Mouse (Mus musculus) intestine, postnatal 0 days (tissue): ENCODE results near the gene Zfp991. TPM values are rescaled to one million over a fixed set of nuclear protein-coding genes. Genes with fewer than 3 reads are reported as not detected.
"Not testable (repeated sequence)": the region's sequence is repeated elsewhere in the genome, so short reads cannot be mapped to it uniquely, and the experiment has no call there.

Source experiments
- ATAC-seq: fragments of 200-750 bp; cut with Nextera tagmentation; 2 replicates; pipeline ENCODE4 v1.8.0; 2017; ENCODE audit warnings: mild to moderate bottlenecking, moderate TSS enrichment, moderate library complexity
- H3K27ac ChIP-seq: fragments of 300-500 bp; sonication (generic); 2 replicates; pipeline ENCODE4 v1.5.1; 2014; ENCODE audit warnings: mild to moderate bottlenecking, low read depth, low read length, moderate library complexity
- H3K27me3 ChIP-seq: fragments of 300-500 bp; sonication (generic); replicated peaks from 2 replicates; pipeline ENCODE4 v1.6.1; 2014; ENCODE audit warnings: low read length, mixed read lengths; ENCODE audit not compliant: control insufficient read depth, insufficient read depth
- H3K36me3 ChIP-seq: fragments of 300-500 bp; sonication (generic); 2 replicates; pipeline ENCODE4 v1.6.1; 2014; ENCODE audit warnings: mild to moderate bottlenecking, moderate library complexity; ENCODE audit not compliant: control insufficient read depth, insufficient read depth
- H3K4me1 ChIP-seq: fragments of 300-500 bp; sonication (generic); replicated peaks from 2 replicates; pipeline ENCODE4 v1.6.1; 2014; ENCODE audit warnings: antibody characterized with exemption, low read length, mixed read lengths; ENCODE audit not compliant: control insufficient read depth, insufficient read depth
- H3K4me2 ChIP-seq: fragments of 300-500 bp; sonication (generic); replicated peaks from 2 replicates; pipeline ENCODE4 v1.6.1; 2014; ENCODE audit warnings: low read depth, mild to moderate bottlenecking, moderate library complexity
- H3K4me3 ChIP-seq: fragments of 300-500 bp; sonication (generic); 2 replicates; pipeline ENCODE4 v1.5.1; 2014; ENCODE audit warnings: low read depth, low read length
- H3K9ac ChIP-seq: fragments of 300-500 bp; sonication (generic); 2 replicates; pipeline ENCODE4 v1.6.1; 2014; ENCODE audit warnings: mild to moderate bottlenecking, low read depth, low read length
- H3K9me3 ChIP-seq: fragments of 300-500 bp; sonication (generic); 2 replicates; pipeline ENCODE4 v1.6.1; 2016; ENCODE audit warnings: mixed run types; ENCODE audit not compliant: control insufficient read depth
- WGBS: fragments of 180-500 bp; shearing (Covaris S2); extraction: QIAGEN DNeasy Blood & Tissue Kit; methylation state at CpG from one replicate; pipeline ENCODE4 v1.1.7; 2014; 5-methylcytosine and 5-hydroxymethylcytosine counted together
- polyA plus RNA-seq: library from polyadenylated mRNA; unstranded; fragments of >200 nt; fragmentation: Nextera tagmentation; extraction: Ambion mirVana; gene quantifications from 2 replicates; pipeline ENCODE4 v1.2.1, GENCODE M21; 2015

The Zfp991 gene
- polyA plus RNA-seq, 1 experiment from 2014 or later: 9.1 TPM

DNA sequence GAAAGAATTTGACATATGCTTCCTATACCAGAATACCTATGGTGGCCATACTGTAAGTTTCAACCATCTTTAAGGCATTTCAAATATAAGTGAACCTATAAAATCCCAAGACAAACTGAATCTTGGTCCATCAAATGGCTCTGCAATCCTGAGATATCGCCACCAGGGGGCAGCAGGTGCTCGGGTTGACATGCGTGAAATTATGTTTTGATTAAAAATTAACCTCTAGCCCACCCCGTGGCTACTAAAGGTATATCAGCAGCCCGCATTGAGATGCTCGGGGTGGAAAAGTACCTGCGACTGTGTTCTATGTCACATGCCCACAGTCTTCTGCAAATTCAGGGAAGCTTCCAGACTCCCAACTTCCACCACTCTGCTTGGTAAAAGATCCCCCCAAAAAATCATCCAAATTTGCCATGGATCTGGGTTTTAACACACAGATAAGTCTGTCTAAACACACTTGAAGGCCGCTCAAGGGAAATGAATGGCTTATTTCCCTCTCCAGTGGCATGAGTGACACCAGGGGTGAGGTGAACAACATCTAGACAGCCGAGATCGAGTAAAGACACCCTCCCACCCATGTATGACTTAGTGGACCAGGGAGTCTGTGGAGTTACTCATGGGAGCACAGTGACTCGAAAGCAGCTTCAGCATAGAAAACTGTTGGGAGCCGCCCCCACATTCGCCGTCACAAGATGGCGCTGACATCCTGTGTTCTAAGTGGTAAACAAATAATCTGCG is 70.3 kb downstream of the Zfp991 start:
- H3K27ac ChIP-seq, H3K4me1 ChIP-seq, H3K4me3 ChIP-seq, H3K9ac ChIP-seq, H3K36me3 ChIP-seq, H3K9me3 ChIP-seq, H3K27me3 ChIP-seq, ATAC-seq, H3K4me2 ChIP-seq: not testable (repeated sequence)
- 84% methylated on average over 10 of the region's 16 CpGs for WGBS

DNA sequence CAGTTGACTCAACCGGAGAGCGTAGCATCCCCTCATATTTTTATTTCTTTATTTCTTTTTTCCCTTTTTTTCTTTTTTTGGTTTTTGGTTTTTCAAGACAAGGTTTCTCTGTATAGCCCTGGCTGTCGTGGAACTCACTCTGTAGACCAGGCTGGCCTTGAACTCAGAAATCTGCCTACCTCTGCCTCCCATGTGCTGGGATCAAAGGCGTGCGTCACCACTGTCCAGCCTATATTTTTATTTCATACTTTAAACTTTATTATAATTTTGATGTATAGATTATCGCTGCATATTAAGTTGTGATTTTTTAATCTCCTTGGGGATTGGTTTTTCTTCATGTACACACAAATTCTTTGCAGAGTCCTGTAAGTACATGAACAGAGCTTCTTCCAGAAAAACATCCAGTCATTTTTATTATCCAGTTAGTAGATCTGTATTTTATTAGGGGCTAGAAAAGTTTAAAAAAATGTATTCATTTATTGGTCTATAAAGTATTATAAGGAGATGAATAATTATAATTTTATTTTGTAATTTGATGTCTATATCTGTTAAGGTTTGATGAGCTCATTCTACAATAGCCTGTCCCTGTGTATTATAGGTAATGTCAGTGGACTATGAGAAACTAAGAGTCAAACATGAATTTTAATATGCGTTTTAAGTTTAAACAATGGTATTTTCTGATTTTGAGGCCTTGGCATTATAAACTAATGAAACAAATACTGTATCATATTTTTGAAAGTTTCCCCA is 80.5 kb downstream of the Zfp991 start:
- H3K4me1 ChIP-seq, H3K36me3 ChIP-seq, H3K27ac ChIP-seq, H3K9me3 ChIP-seq, H3K27me3 ChIP-seq, H3K4me3 ChIP-seq, H3K4me2 ChIP-seq, ATAC-seq, H3K9ac ChIP-seq: not testable (repeated sequence)
- WGBS: 81% methylated on average over 3 of the region's 7 CpGs

DNA sequence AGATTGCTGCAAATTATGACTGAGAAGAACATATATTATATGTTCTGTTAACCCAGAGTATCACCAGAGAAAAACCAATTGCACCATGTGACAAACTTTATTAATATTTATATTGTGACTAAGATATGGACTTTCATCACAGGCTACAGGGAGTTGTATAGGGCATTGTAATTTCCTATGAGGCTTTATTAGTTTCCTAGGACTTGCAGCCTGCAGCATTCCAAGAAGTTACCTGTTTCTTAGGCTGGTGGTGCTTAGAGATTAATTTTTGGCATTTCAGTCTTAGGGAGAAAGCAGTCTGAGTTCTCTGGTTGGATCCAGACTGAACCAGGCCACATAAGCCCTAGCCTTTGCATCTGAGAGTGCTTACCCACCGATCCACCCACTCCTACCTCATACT is 82.4 kb downstream of the Zfp991 start:
- not testable (repeated sequence) for H3K27me3 ChIP-seq, H3K4me1 ChIP-seq, H3K36me3 ChIP-seq, H3K9me3 ChIP-seq, H3K4me2 ChIP-seq, H3K9ac ChIP-seq, H3K4me3 ChIP-seq, H3K27ac ChIP-seq
- ATAC-seq: peak; percentile 19; the same call in 1 of the 2 replicates
- WGBS: no CpG with 5 or more reads among the region's 1 CpGs

DNA sequence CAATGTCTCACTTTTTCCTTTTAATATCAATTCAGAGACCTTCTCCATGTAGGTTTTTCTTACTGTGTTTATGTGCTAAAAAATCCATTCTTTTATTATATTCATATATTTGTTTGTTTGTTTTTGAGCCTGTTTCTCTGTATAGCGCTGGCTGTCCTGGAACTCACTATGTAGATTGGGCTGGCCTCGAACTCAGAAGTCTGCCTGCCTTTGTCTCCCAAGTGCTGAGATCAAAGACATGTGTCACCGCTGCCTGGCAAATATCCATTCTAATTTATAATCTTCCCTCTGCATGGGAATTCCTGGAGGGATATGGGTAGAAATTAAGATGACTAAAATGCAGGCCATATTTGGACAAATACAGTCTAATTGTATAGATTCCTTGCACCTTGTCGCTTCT is 85.8 kb downstream of the Zfp991 start:
- H3K9me3 ChIP-seq, H3K4me3 ChIP-seq, H3K27ac ChIP-seq, H3K4me2 ChIP-seq, H3K4me1 ChIP-seq, ATAC-seq, H3K36me3 ChIP-seq, H3K9ac ChIP-seq, H3K27me3 ChIP-seq: not testable (repeated sequence)
- 79% methylated on average over 2 of the region's 4 CpGs for WGBS

DNA sequence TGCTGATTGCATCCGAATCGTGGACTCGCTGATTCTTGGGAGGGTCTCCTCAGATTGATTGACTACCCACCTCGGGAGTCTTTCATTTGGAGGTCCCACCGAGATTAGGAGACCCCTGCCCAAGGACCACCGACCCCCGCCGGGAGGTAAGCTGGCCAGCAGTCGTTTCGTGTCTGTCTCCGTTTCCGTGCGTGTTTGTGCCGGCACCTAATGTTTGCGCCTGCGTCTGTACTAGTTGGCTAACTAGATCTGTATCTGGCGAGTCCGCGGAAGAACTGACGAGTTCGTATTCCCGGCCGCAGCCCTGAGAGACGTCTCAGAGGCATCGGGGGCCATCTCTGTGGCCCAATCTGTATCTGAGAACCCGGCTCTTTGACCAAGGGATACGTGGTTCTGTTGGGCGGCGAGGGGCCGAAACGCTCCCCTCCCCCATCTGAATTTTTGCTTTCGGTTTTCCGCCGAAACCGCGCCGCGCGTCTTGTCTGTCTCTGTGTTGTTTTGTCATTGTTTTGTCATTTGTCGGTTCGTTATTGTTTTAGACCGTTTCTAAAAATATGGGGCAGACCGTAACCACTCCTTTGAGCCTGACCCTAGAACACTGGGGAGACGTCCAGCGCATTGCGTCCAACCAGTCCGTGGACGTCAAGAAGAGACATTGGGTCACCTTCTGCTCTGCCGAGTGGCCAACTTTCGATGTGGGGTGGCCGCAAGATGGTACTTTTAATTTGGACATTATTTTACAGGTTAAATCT is 87.7 kb downstream of the Zfp991 start:
- H3K27ac ChIP-seq, H3K9ac ChIP-seq, H3K4me1 ChIP-seq, H3K27me3 ChIP-seq, ATAC-seq, H3K36me3 ChIP-seq: not testable (repeated sequence)
- WGBS: 62% methylated on average over 49 of the region's 51 CpGs
- peak overlapping the region; percentile 30 for H3K4me2 ChIP-seq
- H3K4me3 ChIP-seq: peak overlapping the region; percentile 36
- 0 out of 2 replicates have a peak, but pooled peaks cover 11% of the 10 kb centered on the region for H3K9me3 ChIP-seq

DNA sequence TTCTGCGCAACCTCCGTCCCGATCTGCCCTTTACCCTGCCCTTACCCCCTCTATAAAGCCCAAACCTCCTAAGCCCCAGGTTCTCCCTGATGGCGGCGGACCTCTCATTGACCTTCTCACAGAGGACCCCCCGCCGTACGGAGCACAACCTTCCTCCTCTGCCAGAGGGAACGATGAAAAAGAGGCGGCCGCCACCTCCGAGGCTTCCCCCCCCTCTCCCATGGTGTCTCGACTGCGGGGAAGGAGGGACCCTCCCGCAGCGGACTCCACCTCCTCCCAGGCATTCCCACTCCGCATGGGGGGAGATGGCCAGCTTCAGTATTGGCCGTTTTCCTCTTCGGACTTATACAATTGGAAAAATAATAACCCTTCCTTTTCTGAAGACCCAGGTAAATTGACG is 88.4 kb downstream of the Zfp991 start:
- not testable (repeated sequence) for H3K27ac ChIP-seq, H3K4me1 ChIP-seq, H3K27me3 ChIP-seq, H3K4me3 ChIP-seq, ATAC-seq, H3K9ac ChIP-seq, H3K4me2 ChIP-seq, H3K36me3 ChIP-seq
- peaks cover 16% of the 10 kb centered on the region; the same call in 1 of the 2 replicates for H3K9me3 ChIP-seq
- WGBS: 84% methylated on average over 15 of the region's 20 CpGs

DNA sequence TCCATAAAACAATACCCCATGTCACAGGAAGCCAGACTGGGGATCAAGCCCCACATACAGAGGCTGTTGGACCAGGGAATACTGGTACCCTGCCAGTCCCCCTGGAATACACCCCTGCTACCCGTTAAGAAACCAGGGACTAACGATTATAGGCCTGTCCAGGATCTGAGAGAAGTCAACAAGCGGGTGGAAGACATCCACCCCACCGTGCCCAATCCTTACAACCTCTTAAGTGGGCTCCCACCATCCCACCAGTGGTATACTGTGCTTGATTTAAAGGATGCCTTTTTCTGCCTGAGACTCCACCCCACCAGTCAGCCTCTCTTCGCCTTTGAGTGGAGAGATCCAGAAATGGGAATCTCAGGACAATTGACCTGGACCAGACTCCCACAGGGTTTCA is 90.2 kb downstream of the Zfp991 start:
- not testable (repeated sequence) for H3K27me3 ChIP-seq, H3K4me1 ChIP-seq, H3K4me3 ChIP-seq, ATAC-seq, H3K4me2 ChIP-seq, H3K27ac ChIP-seq, H3K9ac ChIP-seq, H3K36me3 ChIP-seq
- H3K9me3 ChIP-seq: peaks cover 17% of the 10 kb centered on the region; the same call in 1 of the 2 replicates
- whole genome bisulfite sequencing: 86% methylated on average over 4 of the region's 5 CpGs

DNA sequence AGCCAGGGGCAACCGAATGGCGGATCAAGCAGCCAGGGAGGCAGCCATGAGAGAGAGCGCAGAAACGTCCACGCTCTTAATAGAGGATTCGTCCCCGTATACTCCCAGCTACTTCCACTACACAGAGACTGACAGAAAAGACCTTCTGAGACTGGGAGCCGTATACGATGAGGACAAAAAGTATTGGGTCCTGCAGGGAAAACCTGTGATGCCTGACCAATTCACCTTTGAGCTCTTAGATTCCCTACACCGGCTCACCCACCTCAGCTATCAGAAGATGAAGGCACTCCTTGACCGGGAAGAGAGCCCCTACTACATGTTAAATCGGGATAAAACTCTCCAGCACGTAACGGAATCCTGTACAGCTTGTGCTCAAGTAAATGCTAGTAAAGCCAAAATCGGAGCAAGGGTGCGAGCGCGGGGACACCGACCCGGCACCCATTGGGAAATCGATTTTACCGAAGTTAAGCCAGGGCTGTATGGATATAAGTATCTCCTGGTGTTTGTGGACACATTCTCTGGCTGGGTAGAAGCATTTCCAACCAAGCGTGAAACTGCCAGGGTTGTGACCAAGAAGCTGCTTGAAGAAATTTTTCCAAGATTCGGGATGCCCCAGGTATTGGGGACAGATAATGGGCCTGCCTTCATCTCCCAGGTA is 92.1 kb downstream of the Zfp991 start:
- ATAC-seq, H3K4me3 ChIP-seq, H3K27me3 ChIP-seq, H3K4me2 ChIP-seq, H3K27ac ChIP-seq, H3K4me1 ChIP-seq, H3K36me3 ChIP-seq, H3K9ac ChIP-seq: not testable (repeated sequence)
- 94% methylated on average over 23 of the region's 24 CpGs for WGBS
- H3K9me3 ChIP-seq: peaks cover 17% of the 10 kb centered on the region; the same call in 1 of the 2 replicates
